In genomic region chr15:83150073-83150442, GRCm38 (mm10) we compare ENCODE assay signal across 8 mouse cellular contexts. TPM values are rescaled to one million over a fixed set of nuclear protein-coding genes. Genes with fewer than 3 reads are reported as not detected.
DNase-seq lines count a peak whose midpoint lies in the region; ATAC-seq and TF ChIP-seq lines count a peak whose summit lies in the region.

No protein-coding gene starts in this region.

- H3K9me3 ChIP-seq in liver, embryonic 12.5 days (replicated peaks), result no peaks in the 10 kb centered on the region

- TF ChIP-seq CTCF in gastrocnemius, adult 2 months (IDR thresholded peaks at IDR 0.05), result no peak
- no peak for TF ChIP-seq CTCF in spleen, adult 2 months (IDR thresholded peaks at IDR 0.05; ENCODE audit: extremely low read depth, insufficient read depth, insufficient read length, insufficient replicate concordance)

- WGBS in spleen, adult 2 months, result 33% methylated on average over 3 of the region's 3 CpGs
- WGBS in liver, embryonic 12.5 days (ENCODE audit: insufficient replicate concordance), result 17% methylated on average over 3 of the region's 3 CpGs

- H3K4me2 ChIP-seq in liver, embryonic 12.5 days, result peak overlapping the region; percentile 88

- no peak for DNase-seq in gastrocnemius, adult 2 months
- DNase-seq in gastrocnemius, postnatal 14 days, result no peak
- DNase-seq in spleen, adult 2 months (ENCODE audit: low read depth in 1 of 2, low spot score in 2 of 2), result no peak
- no peak for DNase-seq in spleen, postnatal 10 days (ENCODE audit: low spot score in 2 of 2)
- no peak for DNase-seq in embryo, embryonic 11 days
- no peak for DNase-seq in gastrocnemius, postnatal 4 days (ENCODE audit: low spot score in 2 of 2)

- H3K4me3 ChIP-seq in gastrocnemius, adult 2 months, result peak overlapping the region; percentile 85
- peak overlapping the region; percentile 31 for H3K4me3 ChIP-seq in spleen, adult 2 months (ENCODE audit: extremely low read depth, insufficient read depth, insufficient read length)
- peak overlapping the region; percentile 90 for H3K4me3 ChIP-seq in liver, embryonic 12.5 days

- peak overlapping the region; percentile 96 for H3K9ac ChIP-seq in liver, embryonic 12.5 days

- H3K36me3 ChIP-seq in spleen, adult 2 months (ENCODE audit: control insufficient read depth, insufficient read depth, low read length), result peaks cover 5% of the 10 kb centered on the region; the same call in 1 of the 2 replicates
- H3K36me3 ChIP-seq in liver, embryonic 12.5 days, result peaks cover 53% of the 10 kb centered on the region

- ATAC-seq in liver, embryonic 12.5 days, result no peak
- ATAC-seq in inflammation-experienced regulatory T-cells, adult 6 months, result no peak

- TF ChIP-seq POLR2A in spleen, adult 2 months (IDR thresholded peaks at IDR 0.05; ENCODE audit: low read depth, low read length), result no peak

- intact Hi-C loops in gastrocnemius, adult 2 months (cut with DNase I), result no loop called here
- intact Hi-C loops in gastrocnemius, postnatal 14 days (cut with DNase I; ENCODE audit: low total_unique reads), result no loop called here

- peaks cover 2% of the 10 kb centered on the region; the same call in 1 of the 2 replicates for H3K4me1 ChIP-seq in spleen, adult 2 months (ENCODE audit: control insufficient read depth, insufficient read depth, insufficient read length)
- H3K4me1 ChIP-seq in liver, embryonic 12.5 days, result peaks cover 56% of the 10 kb centered on the region

- H3K27ac ChIP-seq in gastrocnemius, adult 2 months, result peak overlapping the region; percentile 98
- peak overlapping the region; percentile 100 for H3K27ac ChIP-seq in spleen, adult 2 months (ENCODE audit: insufficient read depth, low read length)
- peak overlapping the region; percentile 96 for H3K27ac ChIP-seq in liver, embryonic 12.5 days

- H3K27me3 ChIP-seq in spleen, adult 2 months (ENCODE audit: control insufficient read depth, insufficient read depth, low read length), result no peaks in the 10 kb centered on the region
- no peaks in the 10 kb centered on the region for H3K27me3 ChIP-seq in liver, embryonic 12.5 days (replicated peaks)

RNA-seq across cellular contexts. Expression of gene Poldip3, which starts 0.9 kb away (rescaled TPM):
- 10 to 100 TPM; 16.0 to 16.3 TPM for total RNA-seq in gastrocnemius, adult 2 months (2021)
- total RNA-seq in gastrocnemius, postnatal 14 days (2021), result 10 to 100 TPM; 25.8 to 26.5 TPM
- polyA plus RNA-seq in spleen, adult 2 months (2012; rRNA removed), result 50.6 and 55.7 TPM in 2 replicates
- 83.0 and 86.7 TPM in 2 replicates for polyA plus RNA-seq in liver, embryonic 12.5 days (2016; fragmentation: Nextera tagmentation; extraction: Ambion mirVana)
- polyA plus RNA-seq in inflammation-experienced regulatory T-cells, adult 6 months (2017; shearing (Covaris generic)), result 100 to 1,000 TPM; 162 to 203 (median 174) TPM
- 10 to 100 TPM; 62.8 to 67.3 TPM for total RNA-seq in gastrocnemius, postnatal 4 days (2021)

RNA-seq across cellular contexts. Expression of gene Cyb5r3, which starts 22.3 kb away (rescaled TPM):
- total RNA-seq in gastrocnemius, adult 2 months (2021), result 10 to 100 TPM; 39.2 to 43.1 TPM
- total RNA-seq in gastrocnemius, postnatal 14 days (2021), result 10 to 100 TPM; 69.1 to 74.4 TPM
- polyA plus RNA-seq in spleen, adult 2 months (2012; rRNA removed), result 76.1 and 90.0 TPM in 2 replicates
- 151 and 172 TPM in 2 replicates for polyA plus RNA-seq in liver, embryonic 12.5 days (2016; fragmentation: Nextera tagmentation; extraction: Ambion mirVana)
- polyA plus RNA-seq in inflammation-experienced regulatory T-cells, adult 6 months (2017; shearing (Covaris generic)), result 10 to 100 TPM; 58.4 to 85.8 (median 76.2) TPM
- 100 to 1,000 TPM; 171 TPM for total RNA-seq in gastrocnemius, postnatal 4 days (2021)

RNA-seq across cellular contexts. Expression of gene Rrp7a, which starts 27.5 kb away (rescaled TPM):
- 10 to 100 TPM; 34.3 to 41.3 TPM for total RNA-seq in gastrocnemius, adult 2 months (2021)
- total RNA-seq in gastrocnemius, postnatal 14 days (2021), result 10 to 100 TPM; 40.2 to 41.2 TPM
- polyA plus RNA-seq in spleen, adult 2 months (2012; rRNA removed), result 86.8 and 104 TPM in 2 replicates
- polyA plus RNA-seq in liver, embryonic 12.5 days (2016; fragmentation: Nextera tagmentation; extraction: Ambion mirVana), result 36.5 and 42.3 TPM in 2 replicates
- polyA plus RNA-seq in inflammation-experienced regulatory T-cells, adult 6 months (2017; shearing (Covaris generic)), result 10 to 100 TPM; 70.6 to 86.9 (median 82.4) TPM
- 10 to 100 TPM; 50.3 to 53.5 TPM for total RNA-seq in gastrocnemius, postnatal 4 days (2021)

Comparison
In these comparisons a context has a peak if more than half of its experiments do, and no peak if none do; other contexts are left out.
1. H3K4me3 ChIP-seq: peak in every context shown above with its lines; median percentile 90 in liver, embryonic 12.5 days; 85 in gastrocnemius, adult 2 months; 31 in spleen, adult 2 months.